Mouse (Mus musculus) embryonic fibroblast, embryonic 13.5 days (primary cell): ENCODE measurements around the gene Upf2.

Source experiments
- CTCF ChIP-seq: IDR thresholded peaks from 2 replicates; pipeline ENCODE4 v1.5.1; 2011; ENCODE audit warnings: mild to moderate bottlenecking, control low read depth, low read length, moderate library complexity, borderline replicate concordance; ENCODE audit not compliant: insufficient read depth
- POLR2A ChIP-seq: IDR thresholded peaks from 2 replicates; pipeline ENCODE4 v1.6.1; 2011; ENCODE audit warnings: low read depth, mild to moderate bottlenecking, control low read depth, low read length, moderate library complexity

GRCm38 (mm10) chr2:5950766-5951595 lies at the start of gene Upf2:
- TF ChIP-seq CTCF (no peak), POLR2A (peak; percentile 91)
